Mouse (Mus musculus) spleen, adult 10 weeks (tissue): ENCODE data around the gene Scube1. TPM values are rescaled to one million over a fixed set of nuclear protein-coding genes. Genes with fewer than 3 reads are reported as not detected.

Experiments
- polyA plus RNA-seq: library from polyadenylated mRNA; stranded (reverse); fragments of 350-450 nt; fragmentation: Illumina TruSeq; extraction: RNeasy Lipid Tissue Mini Kit (QIAGEN cat#74804); gene quantifications from one replicate; pipeline ENCODE4 v1.2.3, GENCODE M21; 2015; ENCODE audit warnings: low replicate concordance; ENCODE audit not compliant: insufficient read depth

Gene Scube1
- 2.3 TPM for polyA plus RNA-seq

GRCm38 (mm10) chr15:83724886-83725269, at the start of gene Scube1:
Gene Scube1, minus strand, starts transcription at chr15:83725021.

DNA sequence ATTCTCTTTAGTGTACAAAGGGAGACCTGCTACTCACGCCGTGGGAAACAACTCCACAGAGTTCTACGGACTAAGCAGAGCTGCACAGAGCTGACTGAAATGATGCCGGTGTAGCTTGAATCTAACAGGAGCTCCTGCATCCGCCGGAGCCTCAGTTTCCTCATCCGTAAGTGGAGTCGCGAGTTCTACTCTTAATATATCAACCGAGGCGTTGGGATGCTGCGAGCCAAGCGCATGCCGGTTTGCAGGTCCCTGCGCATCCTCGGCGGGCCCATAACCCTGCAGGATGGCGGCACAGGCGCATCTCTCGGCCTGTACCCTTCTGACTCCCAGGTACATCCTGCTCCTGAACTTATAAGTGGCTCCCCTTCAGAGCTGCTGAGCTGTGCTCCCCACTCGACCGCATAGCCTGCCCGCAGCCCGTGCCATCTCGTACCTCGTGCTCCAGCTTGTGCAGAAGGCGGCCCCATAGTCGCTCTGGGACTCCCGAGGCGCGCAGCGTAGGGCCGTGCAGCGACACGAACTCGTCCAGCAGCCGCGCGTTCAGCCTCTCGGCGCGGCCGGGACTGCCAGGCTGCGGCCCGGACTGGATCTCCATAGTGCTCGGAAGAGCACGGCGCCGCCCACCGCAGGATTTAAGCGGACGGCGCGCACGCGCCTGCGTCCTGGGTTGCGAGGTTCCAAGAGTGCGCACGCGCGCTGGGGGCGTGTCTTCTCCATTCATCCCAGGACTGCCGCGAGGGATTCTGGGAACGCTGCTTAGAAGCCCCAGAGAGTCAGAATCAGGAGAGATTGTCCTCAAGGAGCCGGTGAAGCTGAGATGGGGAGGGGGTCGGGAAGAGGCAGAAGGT, 130.1 kb downstream of the Scube1 start, which contains the start of gene Ttll12:
Ttll12 (minus strand) TSS at position 645 of the 851 bp plus-strand sequence.

DNA sequence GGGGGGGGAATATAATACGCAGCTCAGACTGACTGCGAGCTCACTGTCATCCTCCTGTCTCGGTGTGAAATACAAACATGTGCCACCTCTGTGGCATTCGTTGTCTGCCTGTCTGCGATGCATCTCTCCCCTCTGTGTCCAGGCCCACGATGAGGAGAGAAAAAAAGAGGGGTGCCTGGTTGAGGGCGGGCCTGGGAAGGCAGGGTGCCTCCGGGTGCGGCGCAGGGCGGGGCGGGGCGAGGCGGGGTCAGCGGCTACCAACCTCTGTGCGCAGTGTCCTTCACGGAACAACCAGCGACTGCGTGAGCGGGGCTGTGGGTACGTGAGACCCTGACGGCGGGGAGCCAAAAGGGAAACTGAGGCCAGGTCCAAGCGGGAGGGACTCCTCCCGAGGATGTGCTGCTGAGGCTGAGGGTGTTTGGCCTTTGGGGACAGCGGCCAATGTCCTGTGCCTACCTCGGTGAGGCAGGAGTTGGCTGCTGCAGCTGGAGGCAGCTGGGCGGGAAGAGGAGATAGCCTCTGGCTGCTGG, 161.4 kb downstream of the Scube1 start, which contains the start of the genes Tspo and Mcat:
Tspo (plus strand) TSS at position 266 of the 530 bp plus-strand sequence.
Mcat (minus strand) TSS at position 461 of the 530 bp plus-strand sequence.

Other genes starting within 250 kb of the Scube1 start
- 6.0 TPM for gene Ttll1, start 214.1 kb downstream of the Scube1 start, polyA plus RNA-seq
- gene Bik, start 198.2 kb downstream of the Scube1 start, polyA plus RNA-seq: 1.3 TPM
- 22.4 TPM for gene Tspo, start 161.4 kb downstream of the Scube1 start, polyA plus RNA-seq
- 10.6 TPM for gene Mcat, start 161.2 kb downstream of the Scube1 start, polyA plus RNA-seq
- 5.9 TPM for gene Ttll12, start 129.9 kb downstream of the Scube1 start, polyA plus RNA-seq
- 0.41 TPM for gene Mpped1, start 54.4 kb upstream of the Scube1 start, polyA plus RNA-seq